In the genomic region with DNA sequence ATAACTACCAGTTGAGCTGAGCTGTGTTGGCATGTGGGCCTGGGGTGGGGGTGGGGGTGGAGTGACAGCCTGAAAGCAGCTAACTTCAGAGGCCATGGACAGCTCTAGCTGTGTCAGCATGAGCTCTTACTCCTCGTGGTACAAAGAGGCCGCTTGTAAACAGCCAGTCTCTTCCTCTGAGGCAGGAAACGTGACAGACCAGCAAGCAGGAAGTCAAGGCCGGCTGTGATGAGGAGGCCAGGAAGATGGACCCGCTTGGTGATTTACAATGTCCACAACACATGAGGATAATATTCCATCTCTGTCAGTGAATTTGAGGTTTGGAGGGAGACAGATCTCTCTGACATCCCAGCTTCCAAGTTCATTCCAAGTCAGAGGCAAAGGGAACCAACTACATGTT, we compare ENCODE assay signal across 9 mouse cellular contexts.
DNase-seq lines count a peak whose midpoint lies in the region; ATAC-seq lines count a peak whose summit lies in the region.
"Had no signal": no experiment of that assay in that cellular context is flagged by ENCODE, and none has a peak within 500 bp of the region (broad histone marks: within the 10 kb centered on the region; RNA-seq: fewer than 3 reads in every experiment).

No protein-coding gene starts in this region.

- H3K9me3 ChIP-seq in liver, embryonic 16.5 days (replicated peaks; ENCODE audit: control insufficient read depth, low read length), result no peaks in the 10 kb centered on the region
- H3K9me3 ChIP-seq in kidney, embryonic 16.5 days (ENCODE audit: low read length), result no peaks in the 10 kb centered on the region

- peaks cover 10% of the 10 kb centered on the region for H3K4me1 ChIP-seq in liver, embryonic 16.5 days (ENCODE audit: control insufficient read depth, low read depth, low read length)
- peaks cover 19% of the 10 kb centered on the region for H3K4me1 ChIP-seq in kidney, embryonic 16.5 days (ENCODE audit: insufficient read depth, low read length)

- no peak overlapping the region for H3K27ac ChIP-seq in liver, embryonic 16.5 days (ENCODE audit: low read length)
- peak overlapping the region; percentile 70 for H3K27ac ChIP-seq in kidney, embryonic 16.5 days (ENCODE audit: low read length)

- H3K36me3 ChIP-seq in liver, embryonic 16.5 days (ENCODE audit: control insufficient read depth, insufficient read depth), result no peaks in the 10 kb centered on the region
- peaks cover 14% of the 10 kb centered on the region for H3K36me3 ChIP-seq in kidney, embryonic 16.5 days (ENCODE audit: insufficient read depth, low read length)

- WGBS in liver, embryonic 16.5 days (ENCODE audit: insufficient replicate concordance), result 34% methylated on average over 5 of the region's 5 CpGs
- 33% methylated on average over 5 of the region's 5 CpGs for WGBS in kidney, embryonic 16.5 days

- peak; percentile 23; the same call in 1 of the 2 replicates for ATAC-seq in liver, embryonic 16.5 days (ENCODE audit: low read depth)
- ATAC-seq in kidney, embryonic 16.5 days (ENCODE audit: low FRiP score, low TSS enrichment), result no peak
- no peak for ATAC-seq in monocyte, adult 5-6 weeks (replicated peaks; ENCODE audit: insufficient number of reproducible peaks, low FRiP score, low TSS enrichment, poor library complexity, severe bottlenecking)

- no peak overlapping the region for H3K9ac ChIP-seq in liver, embryonic 16.5 days (ENCODE audit: low read depth, low read length)
- no peak overlapping the region for H3K9ac ChIP-seq in kidney, embryonic 16.5 days (replicated peaks; ENCODE audit: low read length)

- H3K4me3 ChIP-seq in liver, embryonic 16.5 days (ENCODE audit: low read depth, low read length), result no peak overlapping the region
- H3K4me3 ChIP-seq in kidney, embryonic 16.5 days (ENCODE audit: low read length), result no peak overlapping the region

- peak; percentile 11 for DNase-seq in cerebellum, adult 8-10 months
- no peak for DNase-seq in cerebellum, postnatal 10 days
- no peak for DNase-seq in liver
- peak; percentile 52 for DNase-seq in thymus, postnatal 0 days (ENCODE audit: low spot score)
- no peak for DNase-seq in right cerebral cortex, postnatal 36 days (ENCODE audit: low spot score in 2 of 2)
- DNase-seq: right cerebral cortex, postnatal 25 days had no signal

- H3K27me3 ChIP-seq in liver, embryonic 16.5 days (ENCODE audit: control insufficient read depth, insufficient read depth, low read depth, low read length), result no peaks in the 10 kb centered on the region
- H3K27me3 ChIP-seq in kidney, embryonic 16.5 days (ENCODE audit: insufficient read depth, low read length), result no peaks in the 10 kb centered on the region

- H3K4me2 ChIP-seq in liver, embryonic 16.5 days (ENCODE audit: low read depth, low read length), result no peak overlapping the region
- no peak overlapping the region for H3K4me2 ChIP-seq in kidney, embryonic 16.5 days (replicated peaks; ENCODE audit: low read depth, low read length)

Comparison
In these comparisons a context has a peak if more than half of its experiments do, and no peak if none do; other contexts are left out.
1. DNase-seq: peak in cerebellum, adult 8-10 months (single experiment) and thymus, postnatal 0 days (single experiment); none in cerebellum, postnatal 10 days (0 of 2), liver (single experiment) and right cerebral cortex, postnatal 36 days (0 of 2).